Mouse (Mus musculus) gastrocnemius, adult 8-10 months (tissue): ENCODE data around the gene Grap2. TPM values are rescaled to one million over a fixed set of nuclear protein-coding genes. Genes with fewer than 3 reads are reported as not detected.

Experiments used
- DNase-seq, 2 experiments: peaks; one replicate each; pipeline ENCODE4 v3.0.0; 2022; ENCODE audit warnings: low spot score in 2 of 2
- total RNA-seq, 4 experiments: library from RNA; stranded (reverse); gene quantifications; 2 replicates each; pipeline ENCODE4 v1.2.4; 2022

The Grap2 gene
- total RNA-seq, 4 experiments from 2014 or later = 0.07 to 0.13 TPM; not detected in 2

DNA sequence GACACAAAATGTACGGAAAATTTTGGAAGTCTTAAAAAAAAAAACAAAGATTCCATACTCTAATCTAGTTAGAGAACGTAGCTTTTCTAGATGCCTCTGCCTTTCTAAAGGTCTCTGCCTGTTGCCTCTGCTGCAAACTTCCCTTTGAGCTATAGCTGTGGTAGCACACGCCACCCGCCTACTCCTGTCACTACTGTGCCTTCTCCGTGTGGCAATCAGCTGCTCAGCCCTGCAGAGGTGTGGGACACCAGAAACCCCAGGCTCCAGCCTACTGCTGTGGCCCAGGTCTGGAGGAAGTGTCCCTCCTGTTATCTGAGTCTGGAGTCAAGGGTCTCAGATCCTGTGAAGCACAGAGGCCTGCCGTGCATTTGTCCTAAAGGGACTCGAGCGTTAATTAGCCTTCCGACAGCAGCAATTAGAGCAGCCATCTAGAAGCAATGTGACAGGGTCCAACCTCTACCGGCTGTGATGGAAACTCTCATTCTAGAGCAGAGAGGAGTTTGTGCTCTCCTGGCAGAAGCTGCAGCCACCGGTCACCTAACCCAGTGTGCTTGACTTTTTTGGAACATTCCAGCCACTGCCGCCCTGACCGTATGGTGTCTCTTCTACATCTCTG, 64.5 kb downstream of the Grap2 start:
- no peak for DNase-seq

- no peak for DNase-seq
These were observed 66.8 kb downstream of the Grap2 start for GRCm38 (mm10) chr15:80639071-80639702.

GRCm38 (mm10) chr15:80639874-80640273, 67.5 kb downstream of the Grap2 start:
- no peak for DNase-seq

- no peak for DNase-seq
These were observed 69.5 kb downstream of the Grap2 start for GRCm38 (mm10) chr15:80641702-80642435.

GRCm38 (mm10) chr15:80645006-80645797, 72.8 kb downstream of the Grap2 start:
- no peak for DNase-seq

DNA sequence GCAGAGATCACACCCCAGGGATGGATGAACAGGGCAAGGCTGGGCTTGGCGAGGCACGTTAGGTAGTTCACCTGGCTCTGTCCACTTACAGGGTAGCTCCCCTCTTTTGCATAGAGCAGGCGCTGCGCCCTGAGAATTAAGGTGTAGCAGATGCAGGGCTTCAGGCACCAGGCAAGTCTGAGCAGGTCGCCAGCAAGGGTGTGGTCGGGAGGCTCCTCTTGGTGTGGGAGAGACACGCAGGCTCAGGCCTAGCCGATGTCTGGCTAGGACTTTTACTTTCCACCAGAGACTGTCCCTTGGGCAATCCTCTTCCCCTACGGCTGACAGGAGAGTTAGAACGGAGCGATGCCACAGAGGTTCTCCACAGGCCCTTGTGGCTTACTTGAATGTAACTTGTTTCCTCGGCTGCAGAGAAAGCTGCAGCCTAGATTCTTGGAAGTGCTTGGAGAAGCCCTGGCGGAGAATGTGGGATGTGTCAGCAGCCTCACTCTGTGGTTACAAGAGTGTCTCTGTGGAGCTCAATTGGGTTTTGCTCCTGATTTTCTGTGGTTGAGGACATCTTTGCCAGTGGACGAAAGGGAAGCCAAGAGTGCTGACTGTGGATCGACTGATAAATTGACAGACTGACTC, 76.7 kb downstream of the Grap2 start:
- DNase-seq = no peak

DNA sequence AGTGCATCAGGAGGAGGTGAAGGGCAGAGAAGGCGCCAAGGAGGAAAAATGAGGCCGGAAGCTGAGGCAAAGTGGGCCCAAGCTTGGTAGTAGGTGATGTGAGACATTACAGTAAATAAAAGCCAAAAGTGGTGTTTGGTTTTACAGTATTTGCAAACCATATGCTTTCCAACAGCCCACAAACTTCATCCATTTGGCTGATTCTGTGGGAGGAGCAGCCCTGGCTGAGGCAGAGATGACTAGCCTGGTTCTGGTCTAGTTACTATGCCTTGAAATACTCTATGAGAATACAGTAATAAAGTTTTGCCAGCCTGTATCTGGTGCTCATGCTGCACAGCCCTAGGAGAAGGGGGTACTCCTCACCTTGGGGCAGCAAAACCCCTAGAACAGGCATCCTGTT, 78.0 kb downstream of the Grap2 start:
- DNase-seq = no peak

DNA sequence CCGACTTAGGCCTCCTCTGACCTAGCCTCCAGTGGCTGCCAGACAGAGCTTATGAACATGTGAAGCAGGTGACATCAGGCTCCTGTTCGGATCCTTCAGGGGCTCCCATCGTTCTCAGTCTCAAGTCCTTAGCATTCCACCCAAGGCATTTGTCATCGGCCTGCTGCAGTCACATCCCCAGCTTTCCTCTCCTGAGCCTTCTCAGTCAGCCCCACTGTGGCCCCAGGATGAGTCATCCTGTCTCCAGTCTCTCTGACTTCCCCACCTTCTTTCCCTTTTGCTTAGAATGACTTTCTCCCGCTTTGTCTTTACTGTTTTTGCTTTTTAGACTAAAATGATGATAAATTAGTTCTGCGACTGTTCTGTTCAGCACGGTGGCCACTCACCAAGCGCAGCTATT, 81.5 kb downstream of the Grap2 start:
- no peak for DNase-seq

- no peak for DNase-seq
These were observed 86.5 kb downstream of the Grap2 start for GRCm38 (mm10) chr15:80658815-80659471.

DNA sequence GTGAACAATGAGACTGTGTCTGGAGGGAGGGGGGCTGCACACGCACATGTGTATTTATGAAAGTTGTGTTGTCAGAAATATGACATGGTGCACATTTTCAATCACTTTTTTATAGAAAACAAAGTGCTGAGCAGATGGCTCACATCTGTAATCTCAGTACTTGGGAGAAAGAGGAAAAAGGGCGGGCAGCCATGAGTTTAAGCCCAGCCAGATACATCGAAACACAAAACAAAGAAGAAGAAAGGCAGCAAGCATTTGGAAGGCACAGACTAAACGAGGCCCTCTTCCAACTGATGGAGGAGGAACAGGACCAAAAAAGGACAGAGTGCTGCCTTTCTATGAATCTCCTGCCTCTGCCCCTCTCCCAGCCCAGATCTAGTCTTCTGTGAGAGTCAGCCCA, 88.6 kb downstream of the Grap2 start:
- DNase-seq = no peak

DNA sequence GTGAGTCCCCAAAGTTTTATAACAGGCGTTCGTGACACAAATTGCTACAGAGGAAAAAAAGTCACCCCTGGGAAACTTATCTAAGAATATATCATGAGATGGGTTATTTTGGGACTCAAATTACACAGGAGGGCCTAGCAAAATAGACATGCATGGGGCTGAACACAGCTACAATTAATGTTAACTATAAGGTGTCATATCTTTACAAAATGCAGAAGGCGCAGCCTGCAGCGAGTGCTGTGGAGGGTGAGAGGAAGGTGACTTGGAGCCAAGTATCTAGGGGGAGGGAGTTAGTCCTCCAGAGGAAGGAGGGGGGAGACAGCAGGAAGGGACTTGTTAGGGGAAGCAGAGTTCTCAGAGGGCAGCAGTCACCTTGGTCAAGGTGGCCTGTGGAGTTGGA, 92.0 kb downstream of the Grap2 start:
- no peak for DNase-seq

GRCm38 (mm10) chr15:80671295-80672252, 99.2 kb downstream of the Grap2 start, which contains the start of gene Fam83f:
Gene Fam83f (plus strand): TSS chr15:80671847.
- peak; percentile 16 to 30 for DNase-seq

DNA sequence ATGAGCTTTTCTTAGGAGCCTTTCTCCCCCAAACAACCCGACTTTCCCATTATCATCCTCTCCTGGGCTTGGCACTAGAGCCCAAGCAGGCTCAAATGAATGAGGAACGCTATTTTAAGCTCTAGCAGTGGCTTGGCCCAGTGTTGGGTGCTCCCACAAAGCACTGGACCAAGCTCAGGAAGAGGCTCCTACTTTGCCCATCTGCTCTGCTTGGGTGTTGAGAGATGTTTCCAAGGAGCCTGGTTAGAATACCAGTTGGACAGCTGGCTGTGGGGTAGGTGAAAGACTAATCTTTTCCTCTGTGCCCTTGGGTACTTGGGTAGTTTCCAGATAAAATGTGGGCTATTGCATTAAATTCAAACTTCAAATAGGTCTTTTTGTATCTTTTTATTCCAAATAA, 100.4 kb downstream of the Grap2 start:
- DNase-seq = no peak

DNA sequence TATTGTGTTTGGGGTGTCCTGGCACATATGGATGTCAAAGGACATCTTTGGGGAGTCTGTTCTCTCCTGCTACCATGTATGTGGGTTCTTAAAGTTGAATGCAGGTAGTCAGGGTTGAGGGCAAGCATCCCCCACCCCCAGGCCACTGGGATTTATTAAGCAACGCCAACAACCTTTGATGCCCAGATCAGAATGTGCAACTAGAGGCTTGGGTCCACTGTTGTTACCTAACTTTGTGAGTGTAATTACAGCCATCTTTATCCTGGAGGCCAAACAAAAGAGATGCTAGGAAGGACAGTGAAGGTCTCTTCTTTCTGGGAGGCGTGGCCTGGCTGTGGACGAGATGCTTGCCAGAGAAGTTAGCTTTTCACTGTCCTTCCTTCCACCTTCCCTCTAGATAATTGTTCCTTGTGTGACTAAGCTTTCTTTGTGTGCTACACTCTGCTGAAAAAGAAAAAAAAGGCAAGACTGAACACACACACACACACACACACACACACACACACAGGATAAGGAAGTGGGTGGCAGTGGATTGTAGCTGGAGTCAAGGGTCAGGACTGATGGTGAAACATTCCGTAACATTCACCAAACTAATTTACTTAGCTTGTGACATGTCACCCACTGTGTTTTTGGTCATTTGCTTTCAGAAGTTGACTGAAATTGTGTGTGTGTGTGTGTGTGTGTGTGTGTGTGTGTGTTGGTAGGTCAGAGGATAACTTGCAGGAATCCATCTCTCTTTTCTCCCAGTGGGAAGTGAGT, 101.1 kb downstream of the Grap2 start:
- no peak for DNase-seq

DNA sequence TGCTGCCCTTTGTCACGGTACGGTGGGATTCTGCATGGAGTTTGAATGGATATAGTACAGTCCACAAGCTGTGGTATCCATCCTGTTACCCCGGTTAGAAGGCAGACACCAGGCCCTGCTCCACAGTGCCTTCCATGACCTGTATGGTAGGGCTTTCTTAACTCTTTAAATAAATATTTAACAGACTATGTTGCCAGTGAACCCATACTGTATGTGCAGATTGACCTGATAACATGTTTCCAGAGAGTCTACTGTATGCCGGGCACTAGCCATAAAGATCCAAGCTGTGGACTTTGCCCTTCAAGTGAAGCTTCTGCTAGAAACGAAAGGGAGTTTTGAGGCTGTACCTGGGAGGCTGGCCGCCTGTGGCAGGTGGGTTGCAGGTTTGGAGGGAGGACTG, 102.3 kb downstream of the Grap2 start:
- no peak for DNase-seq

DNA sequence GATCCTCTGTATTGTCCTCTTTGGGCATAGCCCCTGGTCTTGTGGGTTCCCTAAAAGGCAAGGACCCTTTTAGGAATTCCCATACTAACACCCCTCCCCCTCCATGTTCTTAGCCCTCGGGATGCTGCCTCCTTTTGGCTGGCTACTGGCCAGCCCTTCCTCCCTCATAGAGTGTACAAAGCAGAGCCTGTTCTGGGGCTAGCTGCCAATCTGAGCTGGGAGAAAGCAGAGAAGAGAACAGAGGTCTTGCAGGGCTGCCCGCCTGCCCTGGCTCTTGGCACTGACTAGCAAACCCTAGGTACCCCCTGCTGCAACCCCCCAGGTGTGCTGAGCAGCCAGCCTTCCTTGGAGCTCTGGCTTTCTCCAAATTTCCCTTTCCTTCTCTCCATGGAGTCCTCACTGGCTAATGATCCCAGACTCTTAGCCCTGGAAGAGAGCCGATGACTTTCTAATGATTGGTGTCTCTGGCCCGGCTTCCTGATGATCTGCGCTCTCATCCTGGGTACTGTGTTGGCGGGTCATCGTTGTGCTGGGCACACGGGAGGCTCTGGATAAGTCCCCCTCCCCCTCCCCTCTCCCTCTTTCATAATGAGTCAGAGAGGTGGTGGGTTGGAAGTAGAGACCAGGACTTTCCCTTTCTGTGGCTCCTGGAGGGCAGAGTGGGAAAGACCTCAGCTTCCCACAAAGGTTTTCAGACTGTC, 107.3 kb downstream of the Grap2 start:
- no peak for DNase-seq

DNA sequence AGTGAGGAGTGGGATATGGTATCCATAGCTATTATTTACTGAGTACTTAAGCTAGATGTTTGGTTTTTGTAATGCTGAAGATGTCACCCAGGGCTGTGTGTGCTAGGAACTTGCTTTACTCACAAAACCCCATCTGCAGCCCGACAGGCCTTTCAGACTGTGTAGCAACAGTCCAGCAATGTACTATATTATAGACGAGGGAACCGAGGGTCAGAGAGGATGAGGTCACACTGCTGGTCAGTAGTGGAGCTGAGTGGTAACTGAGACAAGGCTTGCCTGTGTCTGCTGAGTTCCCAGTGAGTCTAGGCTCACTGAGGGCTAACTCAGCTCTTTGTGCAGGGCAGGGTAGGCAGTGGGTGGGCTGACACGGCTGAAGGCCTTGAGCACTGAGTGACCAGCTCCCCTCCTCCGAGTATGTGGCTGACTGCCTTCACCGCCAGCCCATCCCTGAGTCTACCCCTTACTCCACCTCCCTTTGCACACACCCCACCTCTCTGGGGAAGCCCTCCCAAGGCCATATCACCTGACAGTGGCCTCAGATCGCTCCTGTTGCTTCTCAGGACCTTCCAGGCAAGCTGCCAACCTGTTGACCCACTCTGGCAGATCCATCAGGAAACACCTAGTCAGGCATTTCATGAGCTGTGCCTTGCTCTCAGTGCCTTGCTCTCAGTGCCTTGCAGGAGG, 108.1 kb downstream of the Grap2 start:
- no peak for DNase-seq

DNA sequence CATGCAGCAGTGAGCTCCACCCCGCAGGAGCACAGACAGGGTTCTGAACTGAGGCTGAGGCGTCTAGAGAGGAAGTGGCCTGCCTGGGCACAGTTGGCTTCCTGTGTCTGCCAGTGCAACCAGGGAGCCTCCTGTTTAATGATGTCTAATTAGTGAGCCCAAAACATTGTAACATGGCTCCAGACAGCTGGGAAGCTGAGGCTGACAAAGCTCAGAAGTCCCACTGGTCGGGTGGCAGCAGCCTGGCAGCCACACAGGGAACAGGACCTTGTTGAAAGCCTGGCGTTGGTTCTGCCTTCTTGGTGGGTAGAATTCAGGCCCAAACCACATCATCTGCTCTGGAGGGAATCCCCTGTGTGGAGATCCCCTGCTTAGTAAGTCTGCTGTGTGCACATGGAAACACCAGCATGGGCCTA, 109.1 kb downstream of the Grap2 start:
- DNase-seq = no peak
